In the genomic region with DNA sequence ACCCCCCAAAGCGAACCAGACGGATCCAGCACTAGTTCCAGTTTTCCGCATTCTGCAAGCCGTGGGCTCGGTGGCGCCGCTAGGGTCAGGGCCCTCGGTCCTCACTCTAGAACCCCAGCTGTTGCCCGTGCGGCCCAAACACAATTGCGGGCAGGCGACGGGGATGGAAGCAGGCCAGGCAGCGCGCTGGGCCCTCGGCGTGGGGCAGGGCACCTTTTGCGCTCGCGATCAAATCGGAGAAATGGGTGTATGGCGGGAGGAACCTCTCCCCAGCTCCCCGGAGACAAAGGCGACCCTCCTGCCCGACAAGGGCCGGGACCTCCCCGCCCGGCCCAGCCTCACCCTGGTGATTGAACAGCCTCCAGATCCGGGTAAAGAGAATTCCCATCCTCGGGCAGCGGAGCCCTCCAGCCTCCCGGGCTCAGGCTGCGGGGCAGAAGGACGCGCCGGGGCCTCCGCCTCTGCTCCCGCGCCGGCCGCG, we compare ENCODE assay signal across 8 mouse cellular contexts. TPM values are rescaled to one million over a fixed set of nuclear protein-coding genes. Genes with fewer than 3 reads are reported as not detected.
DNase-seq lines count a peak whose midpoint lies in the region; ATAC-seq and TF ChIP-seq lines count a peak whose summit lies in the region.

No protein-coding gene starts in this region.

- peak overlapping the region; percentile 97 for H3K9ac ChIP-seq in kidney, embryonic 16.5 days (replicated peaks; ENCODE audit: low read length)
- H3K9ac ChIP-seq in forebrain, embryonic 11.5 days (ENCODE audit: low read length), result peak overlapping the region; percentile 91
- peak overlapping the region; percentile 96 for H3K9ac ChIP-seq in lung, embryonic 14.5 days
- peak overlapping the region; percentile 87 for H3K9ac ChIP-seq in neural tube, embryonic 15.5 days (replicated peaks)

- peak; percentile 87 for ATAC-seq in kidney, embryonic 16.5 days (ENCODE audit: low FRiP score, low TSS enrichment)
- ATAC-seq in forebrain, embryonic 11.5 days (replicated peaks; ENCODE audit: low FRiP score), result peak; percentile 86
- peak; percentile 51 for ATAC-seq in inflammation-experienced regulatory T-cells, adult 6 months
- peak; percentile 84 for ATAC-seq in lung, embryonic 14.5 days (ENCODE audit: insufficient read depth)
- ATAC-seq in neural tube, embryonic 15.5 days (ENCODE audit: low FRiP score), result peak; percentile 80

- H3K4me1 ChIP-seq in kidney, embryonic 16.5 days (ENCODE audit: insufficient read depth, low read length), result peaks cover 38% of the 10 kb centered on the region
- no peaks in the 10 kb centered on the region for H3K4me1 ChIP-seq in forebrain, embryonic 11.5 days (replicated peaks; ENCODE audit: control insufficient read depth, insufficient read depth, low read length)
- H3K4me1 ChIP-seq in lung, embryonic 14.5 days (ENCODE audit: insufficient read depth), result no peaks in the 10 kb centered on the region; the same call in none of the 2 replicates
- H3K4me1 ChIP-seq in neural tube, embryonic 15.5 days, result peaks cover 38% of the 10 kb centered on the region

- peak overlapping the region; percentile 97 for H3K4me3 ChIP-seq in kidney, embryonic 16.5 days (ENCODE audit: low read length)
- H3K4me3 ChIP-seq in forebrain, embryonic 11.5 days (ENCODE audit: low read depth, low read length), result peak overlapping the region; percentile 90
- peak overlapping the region; percentile 98 for H3K4me3 ChIP-seq in lung, embryonic 14.5 days (ENCODE audit: low read depth, low read length)
- H3K4me3 ChIP-seq in neural tube, embryonic 15.5 days (replicated peaks), result peak overlapping the region; percentile 82

- TF ChIP-seq CTCF in lung, embryonic 14.5 days (IDR thresholded peaks at IDR 0.05; ENCODE audit: low read depth), result no peak

- under 1% methylated on average over 41 of the region's 42 CpGs for WGBS in kidney, embryonic 16.5 days
- WGBS in forebrain, embryonic 11.5 days, result under 1% methylated on average over 38 of the region's 42 CpGs
- WGBS in lung, embryonic 14.5 days, result under 1% methylated on average over 42 of the region's 42 CpGs
- 2% methylated on average over 42 of the region's 42 CpGs for WGBS in neural tube, embryonic 15.5 days

- no peaks in the 10 kb centered on the region for H3K36me3 ChIP-seq in kidney, embryonic 16.5 days (ENCODE audit: insufficient read depth, low read length)
- no peaks in the 10 kb centered on the region for H3K36me3 ChIP-seq in forebrain, embryonic 11.5 days (ENCODE audit: control insufficient read depth, insufficient read depth, low read length)
- no peaks in the 10 kb centered on the region for H3K36me3 ChIP-seq in lung, embryonic 14.5 days (ENCODE audit: insufficient read depth)
- no peaks in the 10 kb centered on the region for H3K36me3 ChIP-seq in neural tube, embryonic 15.5 days

- H3K4me2 ChIP-seq in kidney, embryonic 16.5 days (replicated peaks; ENCODE audit: low read depth, low read length), result peak overlapping the region; percentile 76
- H3K4me2 ChIP-seq in forebrain, embryonic 11.5 days (ENCODE audit: low read depth, low read length, severe bottlenecking), result peak overlapping the region; percentile 70
- peak overlapping the region; percentile 84 for H3K4me2 ChIP-seq in lung, embryonic 14.5 days
- peak overlapping the region; percentile 67 for H3K4me2 ChIP-seq in neural tube, embryonic 15.5 days

- H3K27ac ChIP-seq in kidney, embryonic 16.5 days (ENCODE audit: low read length), result peak overlapping the region; percentile 86
- H3K27ac ChIP-seq in forebrain, embryonic 11.5 days (ENCODE audit: low read depth, low read length), result peak overlapping the region; percentile 64; the same call in 1 of the 2 replicates
- peak overlapping the region; percentile 91 for H3K27ac ChIP-seq in lung, embryonic 14.5 days (ENCODE audit: low read depth)
- peak overlapping the region; percentile 88 for H3K27ac ChIP-seq in neural tube, embryonic 15.5 days (replicated peaks)

- no peaks in the 10 kb centered on the region for H3K27me3 ChIP-seq in kidney, embryonic 16.5 days (ENCODE audit: insufficient read depth, low read length)
- no peaks in the 10 kb centered on the region for H3K27me3 ChIP-seq in forebrain, embryonic 11.5 days (ENCODE audit: control insufficient read depth, insufficient read depth, low read length)
- H3K27me3 ChIP-seq in lung, embryonic 14.5 days (ENCODE audit: insufficient read depth, low read length), result no peaks in the 10 kb centered on the region
- no peaks in the 10 kb centered on the region for H3K27me3 ChIP-seq in neural tube, embryonic 15.5 days (replicated peaks)

- no peaks in the 10 kb centered on the region for H3K9me3 ChIP-seq in kidney, embryonic 16.5 days (ENCODE audit: low read length)
- no peaks in the 10 kb centered on the region for H3K9me3 ChIP-seq in forebrain, embryonic 11.5 days (ENCODE audit: control insufficient read depth, low read length)
- no peaks in the 10 kb centered on the region for H3K9me3 ChIP-seq in lung, embryonic 14.5 days (ENCODE audit: low read depth, low read length)
- no peaks in the 10 kb centered on the region for H3K9me3 ChIP-seq in neural tube, embryonic 15.5 days (replicated peaks)

- no peak for DNase-seq in kidney, adult 18-20 months
- DNase-seq in R1 (ENCODE audit: low read depth, low spot score), result peak; percentile 74
- peak; percentile 79 for DNase-seq in forebrain, embryonic 11.5 days (ENCODE audit: low spot score)
- DNase-seq in lung, embryonic 14.5 days, result peak; percentile 57
- DNase-seq in frontal cortex, postnatal 25 days (ENCODE audit: low spot score in 2 of 2), result no peak

RNA-seq across cellular contexts. Expression of a gene that starts 0.4 kb away (rescaled TPM):
- polyA plus RNA-seq in kidney, embryonic 16.5 days (2015; fragmentation: Nextera tagmentation; extraction: Ambion mirVana), result 35.6 and 45.3 TPM in 2 replicates
- polyA plus RNA-seq in forebrain, embryonic 11.5 days (2014; fragmentation: Nextera tagmentation; extraction: Ambion mirVana), result 73.5 and 77.8 TPM in 2 replicates
- polyA plus RNA-seq in inflammation-experienced regulatory T-cells, adult 6 months (2017; shearing (Covaris generic)), result 10 to 100 TPM; 14.4 to 24.2 (median 19.3) TPM
- 63.6 and 71.0 TPM in 2 replicates for polyA plus RNA-seq in lung, embryonic 14.5 days (2014; fragmentation: Nextera tagmentation; extraction: Ambion mirVana)
- polyA plus RNA-seq in neural tube, embryonic 15.5 days (2015; fragmentation: Nextera tagmentation; extraction: Ambion mirVana), result 34.5 and 37.6 TPM in 2 replicates

RNA-seq across cellular contexts. Expression of a gene that starts 46.0 kb away (rescaled TPM):
- 4.9 TPM in 2 replicates for polyA plus RNA-seq in kidney, embryonic 16.5 days (2015; fragmentation: Nextera tagmentation; extraction: Ambion mirVana)
- polyA plus RNA-seq in forebrain, embryonic 11.5 days (2014; fragmentation: Nextera tagmentation; extraction: Ambion mirVana), result 0.24 and 0.39 TPM in 2 replicates
- polyA plus RNA-seq in inflammation-experienced regulatory T-cells, adult 6 months (2017; shearing (Covaris generic)), result 10 to 100 TPM; 12.6 to 22.0 (median 14.4) TPM
- 0.59 and 1.3 TPM in 2 replicates for polyA plus RNA-seq in lung, embryonic 14.5 days (2014; fragmentation: Nextera tagmentation; extraction: Ambion mirVana)
- 10.7 and 12.4 TPM in 2 replicates for polyA plus RNA-seq in neural tube, embryonic 15.5 days (2015; fragmentation: Nextera tagmentation; extraction: Ambion mirVana)

Comparison
In these comparisons a context has a peak if more than half of its experiments do, and no peak if none do; other contexts are left out.
1. DNase-seq: peak in R1 (single experiment), forebrain, embryonic 11.5 days (single experiment) and lung, embryonic 14.5 days (single experiment); none in kidney, adult 18-20 months (single experiment) and frontal cortex, postnatal 25 days (0 of 2).
2. Peak in every context shown above with its lines, with median percentiles within 50 percentile points of each other: ATAC-seq, H3K27ac ChIP-seq, H3K4me2 ChIP-seq, H3K4me3 ChIP-seq and H3K9ac ChIP-seq.